Mouse (Mus musculus): Measurements from ENCODE around the gene Il3ra.

Il3ra gene

GRCm38 (mm10) chr14:14345948-14346812 lies at the start of gene Il3ra:
TSS of gene Il3ra (plus strand) at chr14:14346275.
- peak; percentile 61 for DNase-seq (ENCODE audit: low spot score)

GRCm38 (mm10) chr14:14308938-14309337 lies 37.1 kb upstream of the Il3ra start:
- DNase-seq (ENCODE audit: low spot score) = no peak

- no peak for DNase-seq (ENCODE audit: low spot score)
Measured at GRCm38 (mm10) chr14:14309416-14309815, 36.7 kb upstream of the Il3ra start.

GRCm38 (mm10) chr14:14322528-14322927 lies 23.5 kb upstream of the Il3ra start, which contains the start of gene Olfr31:
TSS of gene Olfr31 (plus strand) at chr14:14322828.
- no peak for DNase-seq (ENCODE audit: low spot score)

- peak; percentile 51 for DNase-seq (ENCODE audit: low spot score)
Measured at GRCm38 (mm10) chr14:14345113-14345871, 783 bp upstream of the Il3ra start.

GRCm38 (mm10) chr14:14346813-14347100 lies 682 bp downstream of the Il3ra start:
- DNase-seq (ENCODE audit: low spot score) = no peak

GRCm38 (mm10) chr14:14347151-14347835 lies 1.2 kb downstream of the Il3ra start:
- no peak for DNase-seq (ENCODE audit: low spot score)

GRCm38 (mm10) chr14:14347836-14348621 lies 2.0 kb downstream of the Il3ra start:
- no peak for DNase-seq (ENCODE audit: low spot score)

- no peak for DNase-seq (ENCODE audit: low spot score)
Measured at GRCm38 (mm10) chr14:14348674-14349401, 2.8 kb downstream of the Il3ra start.

GRCm38 (mm10) chr14:14349485-14350262 lies 3.6 kb downstream of the Il3ra start:
- no peak for DNase-seq (ENCODE audit: low spot score)

GRCm38 (mm10) chr14:14350263-14351147 lies 4.4 kb downstream of the Il3ra start:
- no peak for DNase-seq (ENCODE audit: low spot score)

GRCm38 (mm10) chr14:14351148-14351455 lies 5.0 kb downstream of the Il3ra start:
- no peak for DNase-seq (ENCODE audit: low spot score)

GRCm38 (mm10) chr14:14351721-14352590 lies 5.9 kb downstream of the Il3ra start:
- no peak for DNase-seq (ENCODE audit: low spot score)

GRCm38 (mm10) chr14:14352606-14353005 lies 6.5 kb downstream of the Il3ra start:
- no peak for DNase-seq (ENCODE audit: low spot score)

GRCm38 (mm10) chr14:14353081-14353732 lies 7.1 kb downstream of the Il3ra start:
- DNase-seq (ENCODE audit: low spot score) = no peak

GRCm38 (mm10) chr14:14353740-14354510 lies 7.8 kb downstream of the Il3ra start:
- no peak for DNase-seq (ENCODE audit: low spot score)

Measured in adipocyte (in vitro differentiated cells).